Mouse (Mus musculus): ENCODE results near the gene 4933428G20Rik.

DNA sequence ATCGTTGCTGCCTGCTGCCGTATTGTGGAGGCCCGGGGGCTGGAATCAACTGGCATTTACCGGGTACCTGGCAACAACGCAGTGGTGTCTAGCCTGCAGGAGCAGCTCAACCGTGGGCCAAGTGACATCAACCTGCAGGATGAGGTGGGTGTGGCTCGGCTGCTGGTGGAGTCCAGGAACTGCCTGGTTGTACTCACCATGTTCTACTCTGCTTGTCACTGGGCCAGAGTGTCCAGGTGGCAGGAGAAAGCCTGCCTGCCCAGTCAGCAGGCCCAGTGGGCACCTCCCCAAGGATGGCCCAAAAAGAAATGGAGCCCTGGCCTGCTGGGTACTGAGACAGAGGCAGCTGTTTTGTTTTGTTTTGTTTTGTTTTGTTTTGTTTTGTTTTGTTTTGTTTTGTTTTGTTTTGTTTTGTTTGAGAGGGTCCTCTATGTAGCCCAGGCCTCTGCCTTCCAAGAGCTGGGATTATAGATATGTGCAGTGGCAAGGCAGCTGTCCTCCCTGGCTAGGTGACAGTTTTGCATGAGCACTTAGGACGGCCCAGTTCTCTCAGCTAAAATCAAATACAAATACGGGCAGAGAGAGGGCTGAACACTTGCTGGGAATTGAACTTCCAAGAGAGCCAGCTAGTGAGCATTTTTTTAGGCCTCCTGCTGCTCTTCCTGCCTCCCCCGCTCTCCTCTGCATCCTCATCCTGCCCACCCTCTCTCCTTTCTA lies 33.5 kb downstream of the 4933428G20Rik start:
- TF ChIP-seq GATA1 (IDR thresholded peaks at IDR 0.05; ENCODE audit: borderline replicate concordance, low read length) (no peak), FLI1 (IDR thresholded peaks at IDR 0.05; ENCODE audit: low read length) (no peak)
